Mouse (Mus musculus): ENCODE results near the gene Tnn. TPM values are rescaled to one million over a fixed set of nuclear protein-coding genes. Genes with fewer than 3 reads are reported as not detected.

Gene Tnn
- total RNA-seq (2021) = under 1 TPM; 0.29 to 0.30 TPM
- long read RNA-seq, experiment 1 = 0 reads
- long read RNA-seq, experiment 2 = 0 reads

DNA sequence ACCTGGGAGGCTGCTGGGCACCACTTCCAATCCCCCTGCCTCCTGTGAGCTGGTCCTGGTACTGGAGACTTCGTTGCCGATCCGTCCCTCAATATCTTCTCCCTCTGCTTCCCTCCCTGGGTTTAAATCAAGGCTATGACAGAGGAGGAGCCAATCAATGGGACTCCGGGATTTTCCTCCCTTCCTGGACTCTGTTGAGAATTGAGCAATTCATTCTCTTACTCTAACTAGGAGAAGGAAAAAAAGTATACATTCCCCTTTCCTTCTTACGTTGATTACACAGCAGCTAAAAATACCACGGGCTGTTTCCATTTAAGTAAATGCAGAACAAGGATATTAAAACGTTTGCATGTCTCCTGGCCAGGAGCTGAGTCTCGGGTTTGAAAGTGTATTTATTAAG is at the start of gene Tnn:
Gene Tnn, minus strand, starts transcription at position 101 of the 400 bp plus-strand sequence.
- no peak for DNase-seq (ENCODE audit: low spot score in 2 of 2)

DNA sequence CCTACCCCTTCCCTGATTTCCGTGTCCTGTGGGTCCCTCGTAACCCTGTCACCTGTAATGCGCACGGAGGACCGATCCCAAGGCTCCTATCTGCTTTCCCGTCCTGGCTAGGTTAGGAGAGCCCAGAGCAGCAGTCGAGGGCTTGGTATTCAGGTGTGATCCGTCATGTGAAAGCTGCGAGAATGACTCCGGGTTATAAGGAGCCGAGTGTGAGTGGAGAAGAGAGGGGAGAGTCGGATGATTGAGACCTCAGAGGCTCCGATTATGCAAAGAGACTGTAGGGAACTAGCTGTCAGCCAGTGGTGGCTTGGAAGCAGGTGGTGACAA is 41.9 kb upstream of the Tnn start:
- DNase-seq (ENCODE audit: low spot score in 2 of 2) = no peak

DNA sequence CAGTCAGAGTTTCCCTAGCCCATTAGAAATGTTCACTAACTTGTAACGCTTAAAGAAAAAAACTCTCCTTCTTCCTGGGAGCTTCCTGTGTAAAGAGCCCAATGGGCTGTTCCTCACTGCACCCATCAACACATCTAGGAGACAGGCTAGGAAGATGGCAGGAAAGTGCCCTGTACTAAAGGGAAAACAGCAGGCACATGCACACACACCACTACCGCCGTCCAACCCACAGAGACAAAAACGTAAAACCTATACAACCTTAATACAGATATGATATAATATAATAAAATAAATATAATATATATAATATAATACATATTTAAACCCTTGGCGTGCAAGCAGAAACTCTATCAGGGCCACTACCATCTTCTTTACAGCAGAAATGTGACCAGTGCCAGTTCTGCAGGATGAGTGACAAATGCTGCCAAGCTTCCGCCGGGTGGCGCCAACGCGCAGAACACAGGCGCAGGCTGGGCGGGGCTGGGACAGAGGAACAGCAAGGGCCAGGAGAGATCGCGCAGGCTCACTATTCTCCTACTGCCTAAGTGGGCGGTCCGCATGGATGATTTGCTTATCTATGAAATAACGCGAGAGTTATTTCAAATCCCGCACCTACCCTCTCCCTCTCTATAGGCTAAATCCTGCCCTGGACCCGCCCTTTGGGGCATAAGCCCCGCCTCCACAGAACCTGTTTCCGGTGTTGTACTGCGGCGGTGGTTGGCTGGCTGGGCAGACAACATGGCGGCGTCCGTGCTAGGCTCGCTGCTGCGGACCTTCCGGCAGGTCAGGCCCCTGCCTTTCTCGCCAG is 41.4 kb upstream of the Tnn start, which contains the start of gene Mrps14:
Gene Mrps14, plus strand, starts transcription at position 687 of the 808 bp plus-strand sequence.
- peak; percentile 95 to 96 for DNase-seq (ENCODE audit: low spot score in 2 of 2)

DNA sequence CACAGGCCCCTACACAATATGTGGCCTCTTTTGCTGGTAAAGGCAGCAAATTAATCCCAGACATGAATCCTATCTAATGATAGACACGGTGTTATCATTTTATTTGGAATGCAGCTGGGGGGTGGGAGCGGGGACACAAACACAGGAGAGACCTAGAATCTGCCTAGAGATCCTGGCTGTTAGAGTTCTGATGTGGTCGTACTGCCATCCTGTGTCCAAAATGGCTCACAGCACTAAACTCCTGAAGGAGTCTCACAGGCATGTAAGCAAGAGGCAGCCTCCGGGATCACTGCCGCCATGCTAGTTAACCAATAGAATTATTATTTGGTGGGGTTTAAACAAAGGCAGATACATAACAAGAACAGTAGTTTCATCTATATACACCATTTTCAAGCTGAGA is 31.1 kb upstream of the Tnn start:
- DNase-seq (ENCODE audit: low spot score in 2 of 2) = no peak

DNA sequence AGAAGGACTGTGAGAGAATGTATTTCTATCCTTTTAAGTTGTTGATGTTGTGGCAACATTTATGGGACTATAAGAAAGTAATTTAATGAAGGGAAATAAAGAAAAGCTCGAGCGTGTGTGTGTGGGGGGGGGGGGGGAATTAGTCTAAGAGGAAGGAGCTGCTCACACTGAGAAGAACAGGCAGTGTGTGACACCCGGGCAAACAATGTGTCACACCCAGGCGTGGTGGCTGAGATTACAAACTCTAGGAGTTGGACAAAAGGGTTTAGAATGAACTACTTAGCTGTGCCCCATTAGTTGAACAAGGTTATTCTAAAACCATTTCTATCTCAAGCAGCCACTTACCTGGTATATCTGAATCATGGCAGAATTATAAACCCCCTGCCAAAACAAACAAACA is 27.8 kb upstream of the Tnn start:
- DNase-seq (ENCODE audit: low spot score in 2 of 2) = no peak

DNA sequence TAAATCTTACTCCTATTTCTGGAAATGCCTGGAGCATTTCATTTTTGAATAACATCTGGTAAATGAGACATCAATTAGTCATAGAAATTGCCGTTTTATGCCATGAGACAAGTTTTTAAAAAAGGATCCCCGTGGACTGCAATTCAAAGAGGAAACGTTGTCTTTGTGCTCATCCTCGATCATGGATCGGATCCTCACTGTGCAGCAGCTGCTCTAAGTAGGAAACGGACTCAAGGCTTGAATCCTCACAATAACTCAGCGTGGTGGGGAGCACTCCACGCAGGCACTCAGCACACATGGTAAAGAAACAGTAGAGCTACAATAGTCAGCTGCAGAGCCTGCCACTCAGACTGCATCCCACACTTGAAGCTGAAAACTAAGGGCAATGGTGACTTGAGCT is 23.5 kb upstream of the Tnn start:
- DNase-seq (ENCODE audit: low spot score in 2 of 2) = no peak

DNA sequence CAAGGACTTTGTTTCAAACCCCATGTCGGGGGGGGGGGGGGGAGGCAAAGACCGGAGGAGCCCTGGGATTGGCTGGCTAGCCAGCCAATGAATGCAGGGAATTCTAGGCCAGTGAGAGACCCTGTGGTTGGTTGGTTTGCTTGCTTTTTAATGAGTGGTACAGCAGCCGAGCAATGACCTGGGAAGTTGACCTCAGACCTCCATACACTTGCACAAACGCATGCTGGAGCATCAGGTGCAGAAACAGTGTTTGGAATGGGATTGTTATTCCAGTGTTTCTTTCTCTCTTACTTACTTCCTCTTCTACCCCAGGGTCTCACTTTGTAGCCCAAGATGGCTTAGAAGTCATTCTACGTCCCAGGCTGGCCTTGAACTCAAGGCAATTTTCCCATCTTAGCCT is 13.2 kb upstream of the Tnn start:
- no peak for DNase-seq (ENCODE audit: low spot score in 2 of 2)

DNA sequence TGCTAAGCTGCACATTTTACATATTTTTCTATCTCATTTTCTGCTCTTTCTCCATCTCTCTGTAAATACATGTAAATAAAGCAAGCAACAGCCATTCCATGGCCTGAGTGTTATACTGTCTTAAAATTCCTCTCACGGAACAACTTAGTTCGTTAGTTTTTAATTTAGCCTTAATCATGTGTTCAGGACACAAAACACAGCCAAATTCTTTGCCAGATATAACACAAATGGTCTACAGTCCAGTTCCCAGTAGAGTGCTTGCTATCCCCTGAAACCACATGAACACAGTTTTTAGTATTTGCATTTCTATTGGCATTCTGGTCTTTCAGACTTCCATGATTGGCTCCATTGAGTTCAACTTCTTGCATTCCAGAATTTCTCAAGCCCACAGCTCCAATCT is 4.8 kb upstream of the Tnn start:
- no peak for DNase-seq (ENCODE audit: low spot score in 2 of 2)

DNA sequence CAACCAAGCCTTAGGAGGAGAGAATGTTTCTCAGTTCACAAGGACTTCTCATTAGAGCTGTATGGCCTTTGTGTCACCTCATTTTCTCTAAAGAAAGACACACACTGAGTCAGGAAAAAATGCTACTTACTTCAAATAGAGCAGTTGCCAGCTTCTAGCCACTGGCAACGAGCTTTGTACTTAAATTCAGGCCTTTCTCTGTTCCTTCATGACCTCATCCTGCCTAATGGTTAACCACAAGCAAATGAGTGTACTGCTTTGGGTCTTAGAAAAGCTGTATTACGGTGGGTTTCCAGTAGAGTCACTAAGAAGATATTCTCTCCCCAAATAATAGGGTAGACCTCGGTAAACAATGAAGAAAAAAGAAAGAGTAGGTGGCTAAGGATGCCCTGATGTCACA is 2.7 kb downstream of the Tnn start:
- no peak for DNase-seq (ENCODE audit: low spot score in 2 of 2)

DNA sequence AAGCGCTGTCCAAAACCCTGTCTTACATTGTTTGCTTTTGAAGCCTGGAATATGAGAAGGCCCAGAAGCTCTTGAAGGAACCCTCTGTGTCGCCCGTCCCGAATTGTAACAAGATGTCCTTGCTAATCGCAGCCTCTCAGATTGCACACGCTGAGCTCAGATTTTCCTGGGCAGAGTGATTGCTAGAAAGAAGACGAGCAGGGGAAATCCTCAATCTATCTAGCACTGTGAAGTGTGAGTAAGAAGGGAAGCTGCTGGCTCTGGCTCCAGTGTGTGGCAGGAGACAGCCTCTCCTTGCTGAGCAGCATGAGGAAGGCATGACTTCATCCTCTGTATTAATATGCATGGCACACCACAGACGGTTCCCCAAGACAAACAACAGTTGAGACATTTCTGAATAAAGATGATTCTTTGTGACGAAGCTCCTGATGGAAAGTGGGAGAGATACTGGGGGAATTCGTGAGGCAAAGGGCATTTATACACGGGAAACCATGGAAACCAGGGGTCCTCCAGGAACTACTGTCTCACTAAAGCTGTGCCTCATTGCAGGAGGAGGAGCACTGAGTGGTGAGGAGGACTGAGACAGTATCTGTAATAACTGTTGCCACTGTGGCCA is 4.0 kb downstream of the Tnn start:
- no peak for DNase-seq (ENCODE audit: low spot score in 2 of 2)

DNA sequence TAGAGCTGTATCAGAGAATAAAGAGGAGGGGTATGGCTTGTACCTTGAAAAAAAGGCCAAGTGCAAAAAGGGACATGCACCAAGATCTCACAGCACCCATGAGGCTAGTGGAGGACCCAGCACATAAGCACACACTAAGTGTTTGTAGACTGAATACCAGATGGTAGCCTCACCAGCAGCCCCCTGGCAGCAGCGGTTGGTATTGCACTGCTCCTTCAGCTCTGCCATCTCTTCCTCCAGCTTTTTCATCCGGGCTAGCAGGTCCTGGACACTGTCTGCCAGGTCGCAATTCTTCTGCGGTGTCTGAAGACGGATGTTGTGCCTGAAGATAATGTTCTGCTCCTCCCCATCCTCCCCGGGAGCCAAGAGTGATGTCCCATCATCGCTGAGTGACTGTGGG is 6.1 kb downstream of the Tnn start:
- DNase-seq (ENCODE audit: low spot score in 2 of 2) = no peak

DNA sequence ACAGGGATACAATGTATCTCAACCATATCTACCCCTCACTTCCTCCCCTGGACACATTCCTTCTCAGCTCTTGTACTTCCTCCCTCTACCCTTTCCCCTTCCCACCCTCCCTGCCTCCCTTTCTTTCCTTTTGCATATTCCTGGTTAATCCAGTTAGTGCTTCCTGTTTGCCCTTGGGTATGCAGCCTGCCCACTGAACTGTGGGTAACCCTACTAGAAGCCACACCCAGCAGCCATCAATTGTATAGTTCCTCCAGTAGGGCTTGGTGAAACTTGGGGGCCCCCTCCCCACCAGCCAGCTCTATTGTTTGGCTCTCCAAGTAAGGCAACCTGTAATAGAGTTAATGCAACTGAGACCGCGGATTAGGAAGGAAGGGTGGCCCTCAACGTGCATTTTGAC is 7.8 kb downstream of the Tnn start:
- DNase-seq (ENCODE audit: low spot score in 2 of 2) = no peak

DNA sequence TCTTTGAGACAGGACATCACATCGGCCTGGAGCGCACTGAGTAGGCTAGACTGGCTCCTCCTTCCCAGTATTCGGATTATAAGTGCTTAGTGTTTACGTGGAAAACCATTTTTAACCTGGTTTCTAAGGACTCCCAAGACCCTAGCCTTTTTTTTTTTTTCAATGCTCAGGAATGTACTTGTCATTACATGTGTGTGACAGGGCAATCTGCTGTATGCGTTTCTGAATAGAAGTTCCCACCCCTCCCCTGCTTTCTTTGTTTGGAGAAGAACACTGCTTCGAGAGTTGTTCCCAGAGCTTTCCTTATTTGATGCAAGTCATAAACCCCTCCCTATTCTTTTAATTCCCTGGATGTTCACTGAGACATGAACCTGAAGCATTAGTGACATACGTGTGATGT is 9.0 kb downstream of the Tnn start:
- DNase-seq (ENCODE audit: low spot score in 2 of 2) = no peak

DNA sequence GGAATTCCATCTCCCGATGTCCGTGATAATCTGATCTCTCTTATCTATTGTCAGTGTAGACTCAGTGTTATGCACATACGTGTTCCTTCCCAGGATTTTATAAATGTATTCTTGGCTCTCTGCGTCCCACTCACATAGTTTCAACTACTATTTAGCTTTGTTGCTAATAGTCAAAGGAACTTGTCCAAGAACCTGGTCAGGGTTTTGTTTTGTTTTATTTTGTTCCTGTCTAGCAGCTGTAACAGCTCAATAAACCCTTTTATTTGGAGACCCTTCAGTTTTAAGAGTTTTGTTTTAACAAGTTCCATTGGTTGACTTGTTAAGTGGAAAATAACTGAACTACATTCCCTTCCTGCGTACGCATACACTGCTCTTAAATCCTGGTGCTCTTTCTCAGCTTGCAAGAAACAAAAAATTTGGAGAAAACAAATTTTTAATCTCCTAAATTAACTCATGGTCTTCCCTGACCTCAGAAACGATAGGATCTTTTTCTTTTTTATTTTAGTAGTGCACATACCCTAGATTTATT is 17.0 kb downstream of the Tnn start:
- DNase-seq (ENCODE audit: low spot score in 2 of 2) = no peak

DNA sequence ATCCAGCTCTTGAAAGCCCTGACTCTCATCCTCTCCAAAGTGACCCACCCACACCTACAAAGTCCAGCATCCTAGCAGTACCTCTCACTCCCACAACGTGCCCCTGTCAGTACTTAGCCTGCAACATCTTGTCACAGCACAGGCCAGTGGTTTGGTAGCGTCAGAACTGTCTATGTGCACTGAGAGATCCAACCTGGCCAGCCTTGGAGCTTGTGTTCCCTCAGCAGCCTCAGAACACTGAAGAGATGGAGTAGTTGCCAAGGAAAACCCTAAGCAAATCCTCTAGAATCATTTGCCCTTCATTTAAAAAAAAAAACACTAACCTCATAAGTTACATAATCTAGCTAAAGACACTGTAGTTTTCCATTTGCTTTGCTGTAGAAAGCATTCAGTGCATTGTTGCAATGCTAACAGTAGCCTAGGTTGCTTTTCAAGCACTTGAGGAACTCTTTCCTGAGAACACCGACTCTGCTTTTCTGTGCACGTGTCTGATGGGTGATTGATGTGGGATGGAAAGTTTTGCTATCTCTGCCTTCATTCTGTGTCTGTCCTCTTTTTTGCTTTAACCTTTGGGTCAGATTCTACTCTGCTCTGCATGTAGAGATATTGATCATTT is 19.8 kb downstream of the Tnn start:
- no peak for DNase-seq (ENCODE audit: low spot score in 2 of 2)

DNA sequence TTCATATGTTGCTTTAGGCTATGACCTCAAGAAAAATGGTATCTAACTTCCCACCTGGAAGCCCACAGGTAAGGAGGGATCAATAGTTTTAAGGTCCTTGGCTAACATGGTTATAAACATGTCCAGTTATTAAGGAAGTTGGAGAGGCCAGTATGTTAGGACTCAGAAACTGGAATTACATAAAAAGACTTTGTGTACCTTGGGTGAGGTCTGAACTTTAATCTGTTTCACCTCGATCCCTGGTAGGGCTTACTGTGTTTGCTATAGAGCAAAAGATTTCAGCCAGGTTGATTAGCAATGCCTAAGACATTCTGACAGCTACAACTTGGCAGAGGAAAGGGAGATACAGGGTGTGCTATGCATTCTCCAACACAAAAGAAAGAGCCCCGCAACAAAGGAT is 29.4 kb downstream of the Tnn start:
- no peak for DNase-seq (ENCODE audit: low spot score in 2 of 2)

DNA sequence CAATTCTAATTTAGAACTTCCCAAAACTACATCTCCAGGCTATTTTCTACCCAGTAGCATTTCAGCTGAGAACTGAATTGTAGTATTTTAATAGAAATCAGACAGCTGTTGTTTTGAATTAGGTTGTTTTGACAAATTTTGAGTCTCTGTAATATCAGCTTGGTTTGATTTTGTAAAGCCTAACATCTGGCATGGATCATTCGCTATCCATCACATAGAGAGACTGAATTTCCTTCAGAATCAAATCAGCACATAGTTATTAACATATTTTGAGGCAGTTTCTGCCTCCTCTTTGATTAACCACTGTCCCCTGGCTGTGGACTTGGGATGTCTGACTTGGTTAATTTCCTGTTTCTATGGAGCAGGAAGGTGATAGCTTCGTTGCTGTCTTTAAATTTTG is 44.8 kb downstream of the Tnn start:
- DNase-seq (ENCODE audit: low spot score in 2 of 2) = no peak

DNA sequence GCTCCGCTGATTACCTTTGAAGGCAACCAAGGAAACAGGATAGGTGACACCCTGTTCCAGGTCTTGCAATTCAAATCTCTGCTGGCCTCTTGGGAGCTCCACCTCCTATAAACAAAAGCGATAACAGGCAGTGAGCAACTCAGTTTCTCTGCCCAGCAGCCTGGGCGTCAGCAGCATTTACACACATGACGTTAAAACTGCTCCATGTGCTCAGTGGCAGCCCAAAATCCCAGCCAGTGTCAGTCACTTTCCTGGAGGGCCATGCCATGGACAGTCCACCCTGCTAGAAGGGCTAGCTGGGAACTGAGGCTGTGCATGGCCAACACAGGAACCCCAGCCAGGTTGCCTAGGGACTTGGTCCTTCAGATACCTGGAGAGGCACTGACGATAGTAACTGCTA is 48.0 kb downstream of the Tnn start:
- no peak for DNase-seq (ENCODE audit: low spot score in 2 of 2)

DNA sequence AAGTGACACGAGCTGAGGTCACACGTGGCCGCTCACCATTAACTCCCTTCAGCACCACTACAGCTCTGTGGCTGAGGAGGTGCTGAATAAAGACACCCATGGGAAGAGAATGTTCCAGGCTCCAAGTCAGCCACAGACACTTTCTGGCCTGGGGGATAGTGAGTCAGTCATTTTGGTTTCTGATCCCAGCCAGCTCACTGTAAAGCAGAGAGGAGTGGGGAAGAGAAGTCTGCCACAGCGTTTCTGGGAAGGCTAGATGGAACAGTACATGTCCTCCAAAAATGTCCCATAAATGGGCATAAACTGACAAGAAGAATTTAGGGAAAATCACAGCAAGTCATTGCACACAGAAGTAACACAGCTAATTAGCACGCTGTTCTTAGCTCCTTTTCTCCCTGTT is 52.4 kb downstream of the Tnn start:
- no peak for DNase-seq (ENCODE audit: low spot score in 2 of 2)

DNA sequence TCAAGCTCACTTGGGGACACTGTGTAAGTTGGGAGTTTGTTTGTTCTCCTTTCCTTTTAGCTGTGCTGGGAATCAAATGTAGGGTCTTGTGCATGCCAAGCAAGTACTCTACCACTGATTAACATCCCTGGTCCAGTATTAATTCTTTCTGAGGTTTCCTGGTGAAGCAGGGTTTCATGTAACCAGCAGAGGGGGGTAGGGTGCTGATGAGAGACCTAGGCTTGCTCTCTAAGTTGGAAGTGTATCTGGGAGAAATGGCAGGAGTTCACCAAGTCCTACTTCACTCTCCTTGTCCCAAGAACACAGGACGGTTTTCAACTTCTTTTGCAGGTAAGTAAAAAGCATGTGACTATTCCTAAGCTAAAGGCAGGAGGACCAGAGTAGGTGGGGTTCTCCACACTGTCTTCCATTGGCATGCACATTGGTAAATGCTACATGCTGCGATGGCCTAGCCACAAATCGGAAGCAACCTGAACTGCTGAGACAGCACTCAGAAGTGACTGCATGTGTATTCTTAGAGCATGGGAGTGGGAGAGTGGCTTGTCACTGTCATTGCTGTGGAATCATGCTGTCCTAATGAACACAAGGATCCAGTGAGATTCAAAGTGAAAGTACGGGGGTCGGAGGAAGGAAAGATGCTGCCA is 53.6 kb downstream of the Tnn start:
- DNase-seq (ENCODE audit: low spot score in 2 of 2) = no peak

DNA sequence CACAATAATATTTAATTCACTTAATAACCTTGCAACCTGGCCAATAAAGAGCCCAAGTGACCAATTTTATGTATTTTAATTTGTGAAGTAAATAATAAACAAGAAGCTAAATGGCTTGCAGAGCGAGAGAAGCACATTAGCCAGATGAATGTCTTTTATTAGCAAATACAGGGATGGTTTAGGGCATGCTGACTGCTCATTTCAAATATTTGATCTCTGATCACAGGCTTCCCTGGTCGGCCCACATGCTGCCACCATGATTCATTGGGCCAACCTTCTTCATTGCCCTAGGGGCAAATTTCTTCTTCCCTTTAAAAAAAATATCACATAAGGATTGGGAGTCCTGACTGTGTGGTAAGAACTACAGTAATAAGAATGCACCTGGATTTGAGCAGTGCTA is 66.7 kb downstream of the Tnn start:
- DNase-seq (ENCODE audit: low spot score in 2 of 2) = no peak

DNA sequence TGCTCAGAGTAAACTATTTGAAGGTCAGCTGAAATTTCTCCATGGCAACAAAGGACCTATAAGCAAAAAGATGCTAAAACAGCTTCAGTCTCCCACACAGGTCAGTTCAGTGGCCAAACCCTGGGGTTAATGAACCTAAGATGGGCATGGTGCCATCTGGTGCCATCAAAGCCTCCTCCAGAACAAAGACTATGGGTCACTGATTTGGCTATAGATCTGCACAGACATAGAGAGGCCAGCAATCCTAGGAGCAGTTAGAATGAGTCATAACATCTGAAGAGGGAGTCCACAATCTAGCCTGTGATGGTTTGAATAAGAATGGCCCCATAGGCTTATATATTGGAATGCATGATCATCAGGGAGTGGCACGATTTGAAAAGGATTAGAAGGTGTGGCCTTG is 69.1 kb downstream of the Tnn start:
- DNase-seq (ENCODE audit: low spot score in 2 of 2) = no peak

Data from adrenal gland, adult 18-20 months (tissue).